Mouse (Mus musculus) E14TG2a.4 (cell line): ENCODE measurements at regions not wholly inside any gene's neighbourhood (a gene's known extent, or its start where the extent isn't known, plus 50 kb on each side); places are given as distances from the start of the nearest gene placed in this dataset.

Source experiments
- CTCF ChIP-seq: conservative IDR thresholded peaks from 2 replicates; pipeline ENCODE4 v1.5.1; 2014; ENCODE audit warnings: low read length
- NANOG ChIP-seq: IDR thresholded peaks from 2 replicates; pipeline ENCODE4 v1.6.1; 2014; ENCODE audit warnings: borderline replicate concordance, low read length, mixed read lengths

DNA sequence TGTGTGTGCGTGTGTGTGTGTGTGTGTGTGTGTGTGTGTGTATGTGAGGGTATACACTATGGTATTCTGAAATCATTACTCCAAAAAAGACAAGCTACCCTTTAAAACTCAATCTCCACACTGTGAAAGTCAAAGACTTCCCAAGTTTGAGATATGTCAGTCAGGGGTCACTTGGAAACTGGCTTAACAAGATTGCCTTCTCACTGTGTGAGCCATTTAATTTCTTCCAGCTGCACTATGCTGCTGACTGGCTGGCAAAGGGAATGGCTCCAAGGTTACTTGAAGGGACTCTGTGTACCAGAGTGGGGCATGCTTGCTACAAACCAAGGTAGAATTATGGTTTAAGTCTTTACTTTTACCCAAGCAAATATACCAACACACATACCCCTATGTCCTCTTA is 2826.1 kb upstream of the 5930422O12Rik start:
- TF ChIP-seq CTCF (no peak), NANOG (no peak)
